Mouse (Mus musculus): ENCODE measurements around the gene Gab2. TPM values are rescaled to one million over a fixed set of nuclear protein-coding genes. Genes with fewer than 3 reads are reported as not detected.
A peak's percentile ranks its signal among the peaks of the same experiment; 100 is the strongest.

Gab2 gene
- total RNA-seq (2014; rRNA removed) (36.8 and 39.0 TPM in 2 replicates), polyA plus RNA-seq (2015; fragmentation: Nextera tagmentation; extraction: Ambion mirVana) (15.0 and 15.7 TPM in 2 replicates)

- H3K27ac ChIP-seq (ENCODE audit: low read depth, low read length): peak within 1 kb of the TSS; percentile 89
- H3K9me3 ChIP-seq (ENCODE audit: low read length): no peaks in the 10 kb centered on the region
- no peaks in the 10 kb centered on the region for H3K27me3 ChIP-seq (ENCODE audit: insufficient read depth, low read length)
- H3K4me2 ChIP-seq (ENCODE audit: low read depth, low read length, poor library complexity, severe bottlenecking): peak within 1 kb of the TSS; percentile 76
- no peaks in the 10 kb centered on the region for H3K36me3 ChIP-seq (ENCODE audit: insufficient read depth, low read length)
- peak; percentile 84 for ATAC-seq (ENCODE audit: low FRiP score)
- H3K9ac ChIP-seq (replicated peaks; ENCODE audit: low read length, poor library complexity, severe bottlenecking): peak within 1 kb of the TSS; percentile 91
- DNase-seq (ENCODE audit: low spot score): peak; percentile 69
- no peaks in the 10 kb centered on the region; the same call in 1 of the 2 replicates for H3K4me1 ChIP-seq (ENCODE audit: insufficient read depth, low read length)
- WGBS: under 1% methylated on average over 28 of the region's 83 CpGs
- peak within 1 kb of the TSS; percentile 97 for H3K4me3 ChIP-seq (ENCODE audit: low read depth, low read length)
- no peak for TF ChIP-seq CTCF (IDR thresholded peaks at IDR 0.05)
Measured at GRCm38 (mm10) chr7:97081242-97081958, at the start of gene Gab2. Gene Gab2, plus strand, starts transcription at chr7:97081586.

GRCm38 (mm10) chr7:97032412-97032811 lies 49.0 kb upstream of the Gab2 start:
- ATAC-seq (ENCODE audit: low FRiP score): no peak
- no peaks in the 10 kb centered on the region for H3K36me3 ChIP-seq (ENCODE audit: insufficient read depth, low read length)
- DNase-seq (ENCODE audit: low spot score): no peak
- H3K27ac ChIP-seq (ENCODE audit: low read depth, low read length): no peak overlapping the region
- H3K9me3 ChIP-seq (ENCODE audit: low read length): no peaks in the 10 kb centered on the region
- 80% methylated on average over 2 of the region's 2 CpGs for WGBS
- no peaks in the 10 kb centered on the region for H3K27me3 ChIP-seq (ENCODE audit: insufficient read depth, low read length)
- TF ChIP-seq CTCF (IDR thresholded peaks at IDR 0.05): no peak
- no peak overlapping the region for H3K4me2 ChIP-seq (ENCODE audit: low read depth, low read length, poor library complexity, severe bottlenecking)
- H3K4me3 ChIP-seq (ENCODE audit: low read depth, low read length): no peak overlapping the region
- H3K9ac ChIP-seq (replicated peaks; ENCODE audit: low read length, poor library complexity, severe bottlenecking): no peak overlapping the region
- H3K4me1 ChIP-seq (ENCODE audit: insufficient read depth, low read length): no peaks in the 10 kb centered on the region

GRCm38 (mm10) chr7:97039641-97040040 lies 41.7 kb upstream of the Gab2 start:
- no peaks in the 10 kb centered on the region for H3K27me3 ChIP-seq (ENCODE audit: insufficient read depth, low read length)
- H3K36me3 ChIP-seq (ENCODE audit: insufficient read depth, low read length): no peaks in the 10 kb centered on the region
- H3K27ac ChIP-seq (ENCODE audit: low read depth, low read length): no peak overlapping the region
- ATAC-seq (ENCODE audit: low FRiP score) (no peak), DNase-seq (ENCODE audit: low spot score) (no peak)
- no peaks in the 10 kb centered on the region for H3K9me3 ChIP-seq (ENCODE audit: low read length)
- H3K9ac ChIP-seq (replicated peaks; ENCODE audit: low read length, poor library complexity, severe bottlenecking): no peak overlapping the region
- no peaks in the 10 kb centered on the region for H3K4me1 ChIP-seq (ENCODE audit: insufficient read depth, low read length)
- no peak overlapping the region for H3K4me2 ChIP-seq (ENCODE audit: low read depth, low read length, poor library complexity, severe bottlenecking)
- TF ChIP-seq CTCF (IDR thresholded peaks at IDR 0.05): no peak
- 76% methylated on average over 4 of the region's 4 CpGs for WGBS
- H3K4me3 ChIP-seq (ENCODE audit: low read depth, low read length): no peak overlapping the region

- ATAC-seq (ENCODE audit: low FRiP score) (no peak), DNase-seq (ENCODE audit: low spot score) (no peak)
- Histone ChIP-seq H3K36me3 (ENCODE audit: insufficient read depth, low read length) (no peaks in the 10 kb centered on the region), H3K4me3 (ENCODE audit: low read depth, low read length) (no peak overlapping the region), H3K27me3 (ENCODE audit: insufficient read depth, low read length) (no peaks in the 10 kb centered on the region), H3K27ac (ENCODE audit: low read depth, low read length) (no peak overlapping the region), H3K9ac (replicated peaks; ENCODE audit: low read length, poor library complexity, severe bottlenecking) (no peak overlapping the region), H3K4me2 (ENCODE audit: low read depth, low read length, poor library complexity, severe bottlenecking) (no peak overlapping the region), H3K4me1 (ENCODE audit: insufficient read depth, low read length) (no peaks in the 10 kb centered on the region), H3K9me3 (ENCODE audit: low read length) (no peaks in the 10 kb centered on the region)
- WGBS: 85% methylated on average over 6 of the region's 6 CpGs
- TF ChIP-seq CTCF (IDR thresholded peaks at IDR 0.05): no peak
Measured at GRCm38 (mm10) chr7:97041868-97042449, 39.4 kb upstream of the Gab2 start.

- 97% methylated on average over 1 of the region's 1 CpGs for WGBS
Measured at GRCm38 (mm10) chr7:97042981-97043380, 38.4 kb upstream of the Gab2 start.

GRCm38 (mm10) chr7:97060966-97061365 lies 20.4 kb upstream of the Gab2 start:
- 93% methylated on average over 2 of the region's 2 CpGs for WGBS
- no peak for TF ChIP-seq CTCF (IDR thresholded peaks at IDR 0.05)
- no peak for DNase-seq (ENCODE audit: low spot score)
- Histone ChIP-seq H3K4me1 (ENCODE audit: insufficient read depth, low read length) (no peaks in the 10 kb centered on the region), H3K9ac (replicated peaks; ENCODE audit: low read length, poor library complexity, severe bottlenecking) (no peak overlapping the region), H3K9me3 (ENCODE audit: low read length) (no peaks in the 10 kb centered on the region), H3K4me3 (ENCODE audit: low read depth, low read length) (no peak overlapping the region), H3K27me3 (ENCODE audit: insufficient read depth, low read length) (no peaks in the 10 kb centered on the region), H3K4me2 (ENCODE audit: low read depth, low read length, poor library complexity, severe bottlenecking) (no peak overlapping the region), H3K36me3 (ENCODE audit: insufficient read depth, low read length) (no peaks in the 10 kb centered on the region; the same call in 1 of the 2 replicates), H3K27ac (ENCODE audit: low read depth, low read length) (no peak overlapping the region)
- ATAC-seq (ENCODE audit: low FRiP score): no peak

More at GRCm38 (mm10) chr7:97042981-97043380, 38.4 kb upstream of the Gab2 start:
- no peaks in the 10 kb centered on the region for H3K9me3 ChIP-seq (ENCODE audit: low read length)
- ATAC-seq (ENCODE audit: low FRiP score) (no peak), DNase-seq (ENCODE audit: low spot score) (no peak)
- H3K4me3 ChIP-seq (ENCODE audit: low read depth, low read length): no peak overlapping the region
- H3K27ac ChIP-seq (ENCODE audit: low read depth, low read length): no peak overlapping the region
- H3K36me3 ChIP-seq (ENCODE audit: insufficient read depth, low read length): no peaks in the 10 kb centered on the region
- no peaks in the 10 kb centered on the region for H3K4me1 ChIP-seq (ENCODE audit: insufficient read depth, low read length)
- H3K27me3 ChIP-seq (ENCODE audit: insufficient read depth, low read length): no peaks in the 10 kb centered on the region
- TF ChIP-seq CTCF (IDR thresholded peaks at IDR 0.05): no peak
- H3K9ac ChIP-seq (replicated peaks; ENCODE audit: low read length, poor library complexity, severe bottlenecking): no peak overlapping the region
- no peak overlapping the region for H3K4me2 ChIP-seq (ENCODE audit: low read depth, low read length, poor library complexity, severe bottlenecking)
